Mouse (Mus musculus): ENCODE data around the gene Psme1. TPM values are rescaled to one million over a fixed set of nuclear protein-coding genes. Genes with fewer than 3 reads are reported as not detected.

Gene Psme1
- total RNA-seq, 2 experiments from 2014 or later = 49.3 to 56.6 TPM

Other genes starting within 250 kb of the Psme1 start
- gene Dhrs4, start 99.4 kb upstream of the Psme1 start, total RNA-seq (2021) = 10 to 100 TPM; 20.7 to 22.1 TPM
- 10 to 100 TPM; 47.0 to 66.6 TPM for gene Carmil3, start 87.5 kb upstream of the Psme1 start, total RNA-seq (2021)
- 100 to 1,000 TPM; 664 to 669 TPM for gene Cpne6, start 67.7 kb upstream of the Psme1 start, total RNA-seq (2021)
- 1 to 10 TPM; 2.1 to 2.2 TPM for gene Nrl, start 53.1 kb upstream of the Psme1 start, total RNA-seq (2021)
- 10 to 100 TPM; 37.2 to 37.8 TPM for gene Pck2, start 37.9 kb upstream of the Psme1 start, total RNA-seq (2021)
- gene Dcaf11, start 18.1 kb upstream of the Psme1 start, total RNA-seq (2021) = 10 to 100 TPM; 72.7 to 86.4 TPM
- under 1 TPM; 0.89 to 0.92 TPM for gene A730061H03Rik, start 17.7 kb upstream of the Psme1 start, total RNA-seq (2021)
- gene Fitm1, start 2.5 kb upstream of the Psme1 start, total RNA-seq (2021) = not detected
- gene Emc9, start 7.2 kb downstream of the Psme1 start, total RNA-seq (2021) = 10 to 100 TPM; 47.2 to 56.6 TPM
- 10 to 100 TPM; 47.9 to 55.6 TPM for gene Psme2, start 13.0 kb downstream of the Psme1 start, total RNA-seq (2021)
- 10 to 100 TPM; 36.4 to 41.9 TPM for gene Rnf31, start 13.6 kb downstream of the Psme1 start, total RNA-seq (2021)
- gene Irf9, start 25.4 kb downstream of the Psme1 start, total RNA-seq (2021) = 10 to 100 TPM in 1 of 2 experiments, 1 to 10 TPM in 1; 9.6 to 12.2 TPM
- 1 to 10 TPM; 1.2 to 2.7 TPM for gene Rec8, start 39.9 kb downstream of the Psme1 start, total RNA-seq (2021)
- 100 to 1,000 TPM; 118 to 121 TPM for gene Ipo4, start 57.8 kb downstream of the Psme1 start, total RNA-seq (2021)
- 1 to 10 TPM; 2.1 to 6.3 TPM for gene Gm49378, start 59.8 kb downstream of the Psme1 start, total RNA-seq (2021)
- 10 to 100 TPM; 42.2 to 49.7 TPM for gene Tm9sf1, start 65.7 kb downstream of the Psme1 start, total RNA-seq (2021)
- gene Tssk4, start 72.1 kb downstream of the Psme1 start, total RNA-seq (2021) = under 1 TPM; 0.71 to 0.94 TPM
- 10 to 100 TPM; 49.2 to 50.4 TPM for gene Mdp1, start 82.4 kb downstream of the Psme1 start, total RNA-seq (2021)
- 10 to 100 TPM; 26.8 to 29.3 TPM for gene Gmpr2, start 93.8 kb downstream of the Psme1 start, total RNA-seq (2021)
- 100 to 1,000 TPM; 303 to 311 TPM for gene Nedd8, start 94.0 kb downstream of the Psme1 start, total RNA-seq (2021)
- gene Tinf2, start 103.7 kb downstream of the Psme1 start, total RNA-seq (2021) = 10 to 100 TPM; 14.0 to 14.9 TPM
- gene Tgm1, start 135.8 kb downstream of the Psme1 start, total RNA-seq (2021) = under 1 TPM; 0.17 to 0.23 TPM
- 10 to 100 TPM; 40.1 to 45.0 TPM for gene Rabggta, start 144.1 kb downstream of the Psme1 start, total RNA-seq (2021)
- 10 to 100 TPM; 78.3 to 94.9 TPM for gene Dhrs1, start 167.6 kb downstream of the Psme1 start, total RNA-seq (2021)
- 10 to 100 TPM; 13.4 to 13.6 TPM for gene Nop9, start 167.6 kb downstream of the Psme1 start, total RNA-seq (2021)
- gene Cideb, start 180.3 kb downstream of the Psme1 start, total RNA-seq (2021) = 1 to 10 TPM; 1.4 to 2.1 TPM
- under 1 TPM; 0.10 to 0.19 TPM for gene Ltb4r2, start 183.3 kb downstream of the Psme1 start, total RNA-seq (2021)
- under 1 TPM in 1 of 2 experiments, not detected in 1; 0.32 TPM for gene Ltb4r1, start 187.8 kb downstream of the Psme1 start, total RNA-seq (2021)
- 1 to 10 TPM; 3.9 to 5.9 TPM for gene Adcy4, start 206.0 kb downstream of the Psme1 start, total RNA-seq (2021)
- gene Ripk3, start 210.7 kb downstream of the Psme1 start, total RNA-seq (2021) = 1 to 10 TPM in 1 of 2 experiments, under 1 TPM in 1; 0.61 to 1.2 TPM
- gene Nfatc4, start 245.0 kb downstream of the Psme1 start, total RNA-seq (2021) = 1 to 10 TPM; 1.6 to 3.9 TPM